Mouse (Mus musculus) heart, embryonic 13.5 days (tissue): Measurements from ENCODE around the gene Tmem86b. TPM values are rescaled to one million over a fixed set of nuclear protein-coding genes. Genes with fewer than 3 reads are reported as not detected.
A peak's percentile ranks its signal among the peaks of the same experiment; 100 is the strongest.

Experiments
- ATAC-seq: fragments of 200-750 bp; cut with Nextera tagmentation; 2 replicates; pipeline ENCODE4 v1.8.0; 2017; ENCODE audit warnings: moderate TSS enrichment; ENCODE audit not compliant: insufficient number of reproducible peaks, low FRiP score, low TSS enrichment; ENCODE audit errors: extremely low read depth
- H3K27ac ChIP-seq: fragments of 300-500 bp; sonication (generic); replicated peaks from 2 replicates; pipeline ENCODE4 v1.5.1; 2015; ENCODE audit warnings: moderate library complexity, mild to moderate bottlenecking, inconsistent platforms
- H3K27me3 ChIP-seq: fragments of 300-500 bp; sonication (generic); replicated peaks from 2 replicates; pipeline ENCODE4 v1.6.1; 2015; ENCODE audit warnings: mild to moderate bottlenecking, inconsistent platforms
- H3K36me3 ChIP-seq: fragments of 300-500 bp; sonication (generic); 2 replicates; pipeline ENCODE4 v1.6.1; 2015; ENCODE audit warnings: mild to moderate bottlenecking, inconsistent platforms
- H3K4me1 ChIP-seq: fragments of 300-500 bp; sonication (generic); 2 replicates; pipeline ENCODE4 v1.6.1; 2015; ENCODE audit warnings: inconsistent platforms
- H3K4me2 ChIP-seq: fragments of 300-500 bp; sonication (generic); 2 replicates; pipeline ENCODE4 v1.6.1; 2015; ENCODE audit warnings: inconsistent platforms, mild to moderate bottlenecking, moderate library complexity
- H3K4me3 ChIP-seq: fragments of 300-500 bp; sonication (generic); 2 replicates; pipeline ENCODE4 v1.5.1; 2015; ENCODE audit warnings: moderate library complexity, mild to moderate bottlenecking, inconsistent platforms
- H3K9ac ChIP-seq: fragments of 300-500 bp; sonication (generic); 2 replicates; pipeline ENCODE4 v1.6.1; 2015; ENCODE audit warnings: inconsistent platforms, mild to moderate bottlenecking, moderate library complexity
- H3K9me3 ChIP-seq: fragments of 300-500 bp; sonication (generic); 2 replicates; pipeline ENCODE4 v1.6.1; 2016; ENCODE audit warnings: inconsistent platforms
- WGBS: fragments of 180-500 bp; shearing (Covaris S2); methylation state at CpG from one replicate; pipeline ENCODE4 v1.1.7; 2015; ENCODE audit warnings: mixed read lengths; 5-methylcytosine and 5-hydroxymethylcytosine counted together
- polyA plus RNA-seq: library from polyadenylated mRNA; unstranded; fragments of >200 nt; fragmentation: Nextera tagmentation; extraction: Ambion mirVana; gene quantifications from 2 replicates; pipeline ENCODE4 v1.2.1, GENCODE M21; 2015

Tmem86b gene
- polyA plus RNA-seq, 1 experiment from 2014 or later: 2.4 TPM

GRCm38 (mm10) chr7:4658912-4659551 is 27.8 kb upstream of the Tmem86b start, which contains the start of gene Ppp6r1:
Ppp6r1 (minus strand) TSS chr7:4659019.
- Histone ChIP-seq H3K27me3 (no peaks in the 10 kb centered on the region), H3K9me3 (no peaks in the 10 kb centered on the region), H3K36me3 (peaks cover 26% of the 10 kb centered on the region), H3K4me2 (peak within 1 kb of the TSS; percentile 98), H3K27ac (peak within 1 kb of the TSS; percentile 98), H3K4me3 (peak within 1 kb of the TSS; percentile 94), H3K4me1 (peaks cover 52% of the 10 kb centered on the region), H3K9ac (peak within 1 kb of the TSS; percentile 99)
- under 1% methylated on average over 54 of the region's 54 CpGs for WGBS
- ATAC-seq: peak; percentile 92

GRCm38 (mm10) chr7:4658128-4658907 is 27.1 kb upstream of the Tmem86b start:
- H3K27ac ChIP-seq: peak overlapping the region; percentile 98
- H3K4me1 ChIP-seq: peaks cover 59% of the 10 kb centered on the region
- under 1% methylated on average over 78 of the region's 78 CpGs for WGBS
- peak; percentile 33 for ATAC-seq
- no peaks in the 10 kb centered on the region for H3K27me3 ChIP-seq
- peak overlapping the region; percentile 99 for H3K9ac ChIP-seq
- peaks cover 22% of the 10 kb centered on the region for H3K36me3 ChIP-seq
- H3K4me2 ChIP-seq: peak overlapping the region; percentile 98
- peak overlapping the region; percentile 94 for H3K4me3 ChIP-seq
- H3K9me3 ChIP-seq: no peaks in the 10 kb centered on the region

- WGBS: 39% methylated on average over 9 of the region's 9 CpGs
- H3K27ac ChIP-seq: peak overlapping the region; percentile 98
- H3K4me1 ChIP-seq: peaks cover 66% of the 10 kb centered on the region
These were observed 26.4 kb upstream of the Tmem86b start for GRCm38 (mm10) chr7:4657521-4658127.

GRCm38 (mm10) chr7:4656818-4657217 is 25.6 kb upstream of the Tmem86b start:
- Histone ChIP-seq H3K9me3 (no peaks in the 10 kb centered on the region), H3K9ac (peak overlapping the region; percentile 99), H3K4me1 (peaks cover 74% of the 10 kb centered on the region), H3K27me3 (no peaks in the 10 kb centered on the region), H3K4me2 (peak overlapping the region; percentile 98), H3K4me3 (peak overlapping the region; percentile 94), H3K36me3 (peaks cover 18% of the 10 kb centered on the region), H3K27ac (no peak overlapping the region)
- no peak for ATAC-seq
- WGBS: 26% methylated on average over 1 of the region's 1 CpGs

More at GRCm38 (mm10) chr7:4657521-4658127, 26.4 kb upstream of the Tmem86b start:
- peaks cover 25% of the 10 kb centered on the region for H3K36me3 ChIP-seq
- peak overlapping the region; percentile 99 for H3K9ac ChIP-seq
- H3K4me2 ChIP-seq: peak overlapping the region; percentile 98
- no peaks in the 10 kb centered on the region for H3K27me3 ChIP-seq
- peak overlapping the region; percentile 94 for H3K4me3 ChIP-seq
- no peaks in the 10 kb centered on the region for H3K9me3 ChIP-seq
- no peak for ATAC-seq

GRCm38 (mm10) chr7:4655916-4656315 is 24.7 kb upstream of the Tmem86b start:
- peaks cover 21% of the 10 kb centered on the region for H3K36me3 ChIP-seq
- no peaks in the 10 kb centered on the region for H3K27me3 ChIP-seq
- no peak for ATAC-seq
- H3K27ac ChIP-seq: no peak overlapping the region
- H3K9ac ChIP-seq: peak overlapping the region; percentile 99; the same call in 1 of the 2 replicates
- H3K9me3 ChIP-seq: no peaks in the 10 kb centered on the region
- peaks cover 79% of the 10 kb centered on the region for H3K4me1 ChIP-seq
- H3K4me2 ChIP-seq: peak overlapping the region; percentile 98; the same call in 1 of the 2 replicates
- WGBS: 70% methylated on average over 1 of the region's 1 CpGs
- no peak overlapping the region for H3K4me3 ChIP-seq

- Histone ChIP-seq H3K4me3 (no peak overlapping the region), H3K9me3 (no peaks in the 10 kb centered on the region), H3K27ac (no peak overlapping the region), H3K36me3 (peaks cover 19% of the 10 kb centered on the region), H3K9ac (peak overlapping the region; percentile 44; the same call in 1 of the 2 replicates), H3K4me2 (peak overlapping the region; percentile 98; the same call in 1 of the 2 replicates), H3K27me3 (no peaks in the 10 kb centered on the region), H3K4me1 (peaks cover 77% of the 10 kb centered on the region)
- 90% methylated on average over 4 of the region's 4 CpGs for WGBS
- ATAC-seq: no peak
These were observed 24.2 kb upstream of the Tmem86b start for GRCm38 (mm10) chr7:4655393-4655792.

- peak overlapping the region; percentile 40 for H3K27ac ChIP-seq
- ATAC-seq: no peak
- H3K4me2 ChIP-seq: peak overlapping the region; percentile 18; the same call in 1 of the 2 replicates
- H3K9me3 ChIP-seq: no peaks in the 10 kb centered on the region
- no peaks in the 10 kb centered on the region for H3K27me3 ChIP-seq
- no peak overlapping the region for H3K4me3 ChIP-seq
- peaks cover 19% of the 10 kb centered on the region for H3K36me3 ChIP-seq
- peaks cover 67% of the 10 kb centered on the region for H3K4me1 ChIP-seq
- H3K9ac ChIP-seq: peak overlapping the region; percentile 19; the same call in 1 of the 2 replicates
- 65% methylated on average over 2 of the region's 2 CpGs for WGBS
These were observed 23.0 kb upstream of the Tmem86b start for GRCm38 (mm10) chr7:4654221-4654620.

GRCm38 (mm10) chr7:4653780-4654179 is 22.6 kb upstream of the Tmem86b start:
- H3K4me1 ChIP-seq: peaks cover 67% of the 10 kb centered on the region
- H3K27ac ChIP-seq: no peak overlapping the region
- H3K9me3 ChIP-seq: no peaks in the 10 kb centered on the region
- H3K27me3 ChIP-seq: no peaks in the 10 kb centered on the region
- peak overlapping the region; percentile 18; the same call in 1 of the 2 replicates for H3K4me2 ChIP-seq
- H3K36me3 ChIP-seq: peaks cover 19% of the 10 kb centered on the region
- 77% methylated on average over 7 of the region's 7 CpGs for WGBS
- H3K9ac ChIP-seq: no peak overlapping the region
- ATAC-seq: no peak
- no peak overlapping the region for H3K4me3 ChIP-seq

- H3K27me3 ChIP-seq: no peaks in the 10 kb centered on the region
- no peak overlapping the region for H3K9ac ChIP-seq
- H3K4me3 ChIP-seq: no peak overlapping the region
- no peak for ATAC-seq
- H3K4me2 ChIP-seq: no peak overlapping the region
- H3K27ac ChIP-seq: no peak overlapping the region
- peaks cover 19% of the 10 kb centered on the region for H3K36me3 ChIP-seq
- 76% methylated on average over 5 of the region's 5 CpGs for WGBS
- no peaks in the 10 kb centered on the region for H3K9me3 ChIP-seq
- peaks cover 69% of the 10 kb centered on the region for H3K4me1 ChIP-seq
These were observed 22.1 kb upstream of the Tmem86b start for GRCm38 (mm10) chr7:4653351-4653750.

GRCm38 (mm10) chr7:4652726-4653125 is 21.5 kb upstream of the Tmem86b start:
- Histone ChIP-seq H3K4me2 (no peak overlapping the region), H3K27ac (no peak overlapping the region), H3K27me3 (no peaks in the 10 kb centered on the region), H3K9me3 (no peaks in the 10 kb centered on the region), H3K4me3 (no peak overlapping the region), H3K36me3 (peaks cover 19% of the 10 kb centered on the region), H3K9ac (no peak overlapping the region), H3K4me1 (peaks cover 72% of the 10 kb centered on the region)
- no peak for ATAC-seq
- WGBS: 52% methylated on average over 5 of the region's 5 CpGs

GRCm38 (mm10) chr7:4651581-4651980 is 20.4 kb upstream of the Tmem86b start:
- no peak for ATAC-seq
- Histone ChIP-seq H3K9me3 (no peaks in the 10 kb centered on the region), H3K27ac (no peak overlapping the region), H3K4me1 (peaks cover 72% of the 10 kb centered on the region), H3K9ac (no peak overlapping the region), H3K27me3 (no peaks in the 10 kb centered on the region), H3K36me3 (peaks cover 24% of the 10 kb centered on the region), H3K4me2 (no peak overlapping the region), H3K4me3 (no peak overlapping the region)
- WGBS: 73% methylated on average over 8 of the region's 8 CpGs
